ENCODE assay signal across 10 mouse cellular contexts in genomic region chr7:117440994-117441393, GRCm38 (mm10).
DNase-seq lines count a peak whose midpoint lies in the region; ATAC-seq and TF ChIP-seq lines count a peak whose summit lies in the region.
"Had no signal": no experiment of that assay in that cellular context is flagged by ENCODE, and none has a peak within 500 bp of the region (broad histone marks: within the 10 kb centered on the region; RNA-seq: fewer than 3 reads in every experiment).

No protein-coding gene starts in this region.

- H3K36me3 ChIP-seq in liver, embryonic 12.5 days, result no peaks in the 10 kb centered on the region
- H3K36me3 ChIP-seq: limb, embryonic 15.5 days had no signal

- ATAC-seq in liver, embryonic 12.5 days, result no peak

- no peaks in the 10 kb centered on the region for H3K4me1 ChIP-seq in liver, embryonic 12.5 days

- no peak for TF ChIP-seq CTCF in layer of hippocampus, adult 2 months (conservative IDR thresholded peaks at IDR 0.05)

- no peak overlapping the region for H3K4me3 ChIP-seq in layer of hippocampus, adult 2 months
- H3K4me3 ChIP-seq in liver, embryonic 12.5 days, result no peak overlapping the region
- H3K4me3 ChIP-seq: limb, embryonic 15.5 days had no signal

- intact Hi-C loops in left cerebral cortex, postnatal 36 days (cut with DNase I), result loop anchor here (5.0 kb wide), 1 partner anchor 59 kb away; the partner anchor contains the start of gene Xylt1

- H3K27ac ChIP-seq in layer of hippocampus, adult 2 months, result peak overlapping the region; percentile 72
- H3K27ac ChIP-seq in liver, embryonic 12.5 days, result no peak overlapping the region
- H3K27ac ChIP-seq: limb, embryonic 15.5 days had no signal

- no peak overlapping the region for H3K9ac ChIP-seq in liver, embryonic 12.5 days
- H3K9ac ChIP-seq: limb, embryonic 15.5 days had no signal

- WGBS in liver, embryonic 12.5 days (ENCODE audit: insufficient replicate concordance), result 69% methylated on average over 3 of the region's 3 CpGs

- H3K27me3 ChIP-seq in liver, embryonic 12.5 days (replicated peaks), result no peaks in the 10 kb centered on the region
- H3K27me3 ChIP-seq: limb, embryonic 15.5 days had no signal

- no peak overlapping the region for H3K4me2 ChIP-seq in liver, embryonic 12.5 days
- H3K4me2 ChIP-seq: limb, embryonic 15.5 days had no signal

- peak; percentile 37 for DNase-seq in adrenal gland, postnatal 10 days
- DNase-seq in adrenal gland, adult (ENCODE audit: inconsistent age in 2 of 2, low spot score in 1 of 2), result no peak
- peak; percentile 53 to 78 for DNase-seq in frontal cortex, adult 2 months (ENCODE audit: extremely low spot score in 1 of 2, low spot score in 1 of 2)
- peak; percentile 45 to 74 for DNase-seq in layer of hippocampus, adult 2 months (ENCODE audit: low spot score in 2 of 2)
- peak; percentile 59 to 67 for DNase-seq in left cerebral cortex, postnatal 36 days (ENCODE audit: low spot score in 2 of 2)
- no peak for DNase-seq in embryo, embryonic 11 days
- no peak for DNase-seq in embryo, embryonic 9.5 days (ENCODE audit: extremely low spot score)
- DNase-seq: heart, postnatal 10 days had no signal

- no peaks in the 10 kb centered on the region for H3K9me3 ChIP-seq in liver, embryonic 12.5 days (replicated peaks)
- H3K9me3 ChIP-seq: limb, embryonic 15.5 days had no signal

Comparison
In these comparisons a context has a peak if more than half of its experiments do, and no peak if none do; other contexts are left out.
1. DNase-seq: peak in adrenal gland, postnatal 10 days (single experiment), frontal cortex, adult 2 months (2 of 2), layer of hippocampus, adult 2 months (2 of 2) and left cerebral cortex, postnatal 36 days (2 of 2); none in adrenal gland, adult (0 of 2), embryo, embryonic 11 days (single experiment) and embryo, embryonic 9.5 days (single experiment).